Mouse (Mus musculus) heart, embryonic 11.5 days (tissue): Measurements from ENCODE around the gene Fam219b. TPM values are rescaled to one million over a fixed set of nuclear protein-coding genes. Genes with fewer than 3 reads are reported as not detected.

Experiments used
- ATAC-seq: fragments of 200-750 bp; cut with Nextera tagmentation; replicated peaks from 2 replicates; pipeline ENCODE4 v1.8.0; 2017; ENCODE audit warnings: moderate library complexity; ENCODE audit not compliant: insufficient number of reproducible peaks, low FRiP score, low TSS enrichment
- H3K27ac ChIP-seq: fragments of 300-500 bp; sonication (generic); 2 replicates; pipeline ENCODE4 v1.5.1; 2014; ENCODE audit warnings: mild to moderate bottlenecking, low read depth, low read length
- H3K27me3 ChIP-seq: fragments of 300-500 bp; sonication (generic); 2 replicates; pipeline ENCODE4 v1.6.1; 2014; ENCODE audit warnings: mild to moderate bottlenecking, low read length, mixed read lengths; ENCODE audit not compliant: control insufficient read depth, insufficient read depth
- H3K36me3 ChIP-seq: fragments of 300-500 bp; sonication (generic); 2 replicates; pipeline ENCODE4 v1.6.1; 2014; ENCODE audit warnings: mild to moderate bottlenecking, low read length, moderate library complexity, mixed read lengths; ENCODE audit not compliant: control insufficient read depth, insufficient read depth
- H3K4me1 ChIP-seq: fragments of 300-500 bp; sonication (generic); 2 replicates; pipeline ENCODE4 v1.6.1; 2014; ENCODE audit warnings: low read length; ENCODE audit not compliant: control insufficient read depth, insufficient read depth
- H3K4me2 ChIP-seq: fragments of 300-500 bp; sonication (generic); 2 replicates; pipeline ENCODE4 v1.6.1; 2014; ENCODE audit warnings: mild to moderate bottlenecking, moderate library complexity
- H3K4me3 ChIP-seq: fragments of 300-500 bp; sonication (generic); 2 replicates; pipeline ENCODE4 v1.5.1; 2014; ENCODE audit warnings: low read depth, low read length
- H3K9ac ChIP-seq: fragments of 300-500 bp; sonication (generic); 2 replicates; pipeline ENCODE4 v1.6.1; 2014; ENCODE audit warnings: mild to moderate bottlenecking, low read depth, low read length, moderate library complexity
- H3K9me3 ChIP-seq: fragments of 300-500 bp; sonication (generic); replicated peaks from 2 replicates; pipeline ENCODE4 v1.6.1; 2016; ENCODE audit warnings: low read length; ENCODE audit not compliant: control insufficient read depth
- WGBS: fragments of 180-500 bp; shearing (Covaris S2); extraction: QIAGEN DNeasy Blood & Tissue Kit; methylation state at CpG from one replicate; pipeline ENCODE4 v1.1.7; 2014; ENCODE audit not compliant: insufficient replicate concordance; 5-methylcytosine and 5-hydroxymethylcytosine counted together
- polyA plus RNA-seq: library from polyadenylated mRNA; unstranded; fragments of >200 nt; fragmentation: Nextera tagmentation; extraction: Ambion mirVana; gene quantifications from 2 replicates; pipeline ENCODE4 v1.2.1, GENCODE M21; 2014

Gene Fam219b
- polyA plus RNA-seq, 1 experiment from 2014 or later = 12.6 TPM

DNA sequence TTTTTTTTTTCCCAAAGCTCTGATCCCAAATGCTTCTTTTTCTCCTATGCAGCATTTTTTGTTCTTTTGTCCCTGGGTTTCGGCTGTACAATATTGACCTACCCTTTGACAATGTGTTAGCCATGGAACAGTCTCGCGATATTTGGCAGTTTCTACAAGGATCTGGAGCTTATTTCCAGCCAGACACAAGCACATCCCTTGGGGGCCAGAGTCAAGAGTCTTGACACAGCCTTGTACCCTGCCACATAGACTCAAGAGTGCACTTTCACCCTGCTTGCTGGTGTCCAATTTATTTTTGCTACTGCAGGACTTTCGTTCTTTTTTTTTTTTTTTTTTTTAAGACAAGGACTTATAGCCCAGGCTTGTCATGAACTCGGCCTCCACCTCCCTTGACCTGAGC is 966 bp upstream of the Fam219b start:
- H3K4me1 ChIP-seq = peaks cover 7% of the 10 kb centered on the region
- 84% methylated on average over 5 of the region's 5 CpGs for WGBS
- no peak overlapping the region for H3K4me2 ChIP-seq
- peaks cover 23% of the 10 kb centered on the region for H3K36me3 ChIP-seq
- no peak overlapping the region for H3K27ac ChIP-seq
- H3K4me3 ChIP-seq = no peak overlapping the region
- no peaks in the 10 kb centered on the region for H3K27me3 ChIP-seq
- no peak for ATAC-seq
- no peaks in the 10 kb centered on the region for H3K9me3 ChIP-seq
- no peak overlapping the region for H3K9ac ChIP-seq

DNA sequence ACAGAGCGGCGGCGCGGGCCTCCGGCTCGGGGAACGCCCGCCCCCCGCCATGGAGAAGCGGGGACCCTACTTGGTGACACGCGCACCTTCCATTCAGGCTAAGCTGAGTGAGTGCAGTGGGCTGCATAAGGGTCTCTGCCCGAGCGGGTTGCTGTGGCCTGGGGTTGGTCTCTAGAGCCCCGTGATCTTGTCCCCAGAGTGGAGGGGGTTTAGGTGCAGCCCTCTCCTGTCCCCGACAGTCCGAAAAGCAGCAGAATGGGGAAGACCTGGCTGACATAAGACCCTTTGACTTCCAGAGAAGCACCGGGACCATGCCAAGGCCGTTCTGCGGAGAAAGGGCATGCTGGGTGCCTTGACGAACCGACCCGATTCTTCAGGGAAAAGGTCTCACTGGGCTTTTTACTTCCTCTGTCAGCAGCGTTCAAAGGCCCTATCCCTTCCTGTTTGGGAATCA is 427 bp downstream of the Fam219b start:
- Histone ChIP-seq H3K4me1 (peaks cover 7% of the 10 kb centered on the region), H3K27ac (peak overlapping the region; percentile 71), H3K36me3 (peaks cover 12% of the 10 kb centered on the region), H3K9ac (peak overlapping the region; percentile 91), H3K9me3 (no peaks in the 10 kb centered on the region), H3K27me3 (no peaks in the 10 kb centered on the region), H3K4me2 (peak overlapping the region; percentile 72), H3K4me3 (peak overlapping the region; percentile 84)
- 0% methylated on average over 24 of the region's 24 CpGs for WGBS
- ATAC-seq = peak; percentile 39; the same call in 1 of the 2 replicates

DNA sequence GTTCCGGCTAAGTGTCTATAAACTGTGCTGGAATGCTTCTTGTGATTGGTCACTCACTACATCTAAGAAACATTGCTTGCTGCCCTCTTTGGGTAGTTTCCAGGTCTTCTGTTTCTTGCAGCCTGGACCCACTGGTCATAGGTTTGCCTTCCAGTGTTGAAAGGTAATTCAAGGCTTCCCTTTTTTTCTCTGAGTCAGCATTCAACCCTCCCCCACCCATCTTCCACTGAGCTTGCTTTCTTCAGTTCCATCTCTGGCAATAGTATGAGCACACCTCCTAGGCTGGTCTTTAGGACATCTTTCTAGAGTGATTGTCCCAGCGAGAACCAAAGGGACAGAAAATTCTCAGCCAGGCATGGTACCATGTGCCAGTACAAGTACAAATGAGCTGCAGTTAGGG is 2.2 kb downstream of the Fam219b start:
- H3K9me3 ChIP-seq = no peaks in the 10 kb centered on the region
- H3K9ac ChIP-seq = no peak overlapping the region
- WGBS = 86% methylated on average over 2 of the region's 2 CpGs
- H3K4me1 ChIP-seq = peaks cover 7% of the 10 kb centered on the region
- no peaks in the 10 kb centered on the region for H3K27me3 ChIP-seq
- no peak overlapping the region for H3K4me2 ChIP-seq
- no peak overlapping the region for H3K4me3 ChIP-seq
- peaks cover 17% of the 10 kb centered on the region for H3K36me3 ChIP-seq
- ATAC-seq = no peak
- H3K27ac ChIP-seq = no peak overlapping the region

DNA sequence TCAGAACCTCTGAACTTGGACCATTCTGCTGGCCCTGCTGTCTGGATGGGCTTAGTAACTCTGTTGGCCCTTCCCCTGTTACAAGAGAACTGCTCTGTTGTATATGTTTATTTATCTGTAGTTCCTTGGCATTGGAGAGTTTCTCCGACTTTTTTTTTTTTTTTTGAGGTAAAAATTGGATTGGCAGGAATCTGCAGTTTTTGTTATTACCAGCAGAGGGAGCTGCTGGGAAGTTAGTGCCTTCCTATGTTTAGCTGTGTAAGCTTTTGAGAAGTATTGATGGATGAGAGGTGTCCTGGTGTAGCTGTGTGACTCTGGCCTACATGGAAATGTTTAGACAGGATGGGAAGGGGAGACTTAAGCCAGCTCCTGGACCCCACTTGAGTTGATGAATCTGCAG is 4.0 kb downstream of the Fam219b start:
- 9% methylated on average over 1 of the region's 1 CpGs for WGBS

DNA sequence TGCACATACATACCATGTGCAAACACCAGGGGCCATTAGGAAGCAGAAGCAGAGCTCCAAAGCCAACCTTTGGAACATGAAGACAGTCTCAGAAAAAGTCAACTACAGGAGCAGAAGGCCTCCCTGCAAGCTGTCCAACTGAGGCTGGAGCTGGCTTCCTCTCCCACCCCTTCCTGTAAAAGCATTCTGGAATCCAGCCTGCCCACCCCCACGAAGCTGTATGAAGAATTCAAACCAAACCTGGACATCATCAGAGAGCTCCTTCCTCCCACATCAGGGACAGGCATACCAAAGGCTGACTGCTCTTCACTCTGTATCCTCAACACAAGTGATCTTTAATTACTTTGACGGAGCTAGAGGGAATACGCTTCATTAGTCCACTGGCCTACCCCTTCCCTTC is 6.6 kb downstream of the Fam219b start:
- Histone ChIP-seq H3K36me3 (peaks cover 35% of the 10 kb centered on the region), H3K9me3 (no peaks in the 10 kb centered on the region), H3K27me3 (no peaks in the 10 kb centered on the region), H3K9ac (no peak overlapping the region), H3K27ac (no peak overlapping the region), H3K4me1 (peaks cover 3% of the 10 kb centered on the region), H3K4me2 (no peak overlapping the region), H3K4me3 (no peak overlapping the region)
- no peak for ATAC-seq
- 71% methylated on average over 3 of the region's 3 CpGs for WGBS

More for the DNA sequence above, 4.0 kb downstream of the Fam219b start:
- Histone ChIP-seq H3K4me3 (no peak overlapping the region), H3K27ac (no peak overlapping the region), H3K27me3 (no peaks in the 10 kb centered on the region), H3K9me3 (no peaks in the 10 kb centered on the region), H3K36me3 (peaks cover 33% of the 10 kb centered on the region), H3K4me2 (no peak overlapping the region), H3K4me1 (peaks cover 7% of the 10 kb centered on the region), H3K9ac (no peak overlapping the region)
- no peak for ATAC-seq

DNA sequence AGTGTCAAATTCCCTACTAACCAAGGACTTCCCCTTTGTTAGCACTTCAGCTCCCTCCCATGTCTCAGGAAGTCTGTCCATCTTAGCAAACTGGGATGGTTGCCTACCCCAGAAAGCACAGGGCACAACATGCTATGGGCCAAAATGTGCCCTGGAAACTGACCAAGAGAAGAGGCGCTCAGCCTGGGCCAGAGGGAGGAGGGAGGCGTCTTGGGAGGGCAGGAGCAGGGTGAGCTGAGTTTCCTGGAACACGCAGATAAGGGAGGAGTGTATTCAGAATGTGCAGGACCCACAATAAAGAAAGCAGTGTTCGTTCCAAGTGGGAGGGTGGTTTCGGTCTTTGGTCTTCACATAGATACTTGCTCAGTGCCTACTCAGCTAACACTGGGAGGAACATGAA is 10.0 kb downstream of the Fam219b start:
- no peak overlapping the region for H3K9ac ChIP-seq
- 51% methylated on average over 5 of the region's 5 CpGs for WGBS
- H3K4me2 ChIP-seq = no peak overlapping the region
- no peak for ATAC-seq
- H3K27me3 ChIP-seq = no peaks in the 10 kb centered on the region
- peaks cover 33% of the 10 kb centered on the region for H3K36me3 ChIP-seq
- H3K9me3 ChIP-seq = no peaks in the 10 kb centered on the region
- H3K4me1 ChIP-seq = peaks cover 17% of the 10 kb centered on the region
- H3K27ac ChIP-seq = no peak overlapping the region
- no peak overlapping the region for H3K4me3 ChIP-seq

DNA sequence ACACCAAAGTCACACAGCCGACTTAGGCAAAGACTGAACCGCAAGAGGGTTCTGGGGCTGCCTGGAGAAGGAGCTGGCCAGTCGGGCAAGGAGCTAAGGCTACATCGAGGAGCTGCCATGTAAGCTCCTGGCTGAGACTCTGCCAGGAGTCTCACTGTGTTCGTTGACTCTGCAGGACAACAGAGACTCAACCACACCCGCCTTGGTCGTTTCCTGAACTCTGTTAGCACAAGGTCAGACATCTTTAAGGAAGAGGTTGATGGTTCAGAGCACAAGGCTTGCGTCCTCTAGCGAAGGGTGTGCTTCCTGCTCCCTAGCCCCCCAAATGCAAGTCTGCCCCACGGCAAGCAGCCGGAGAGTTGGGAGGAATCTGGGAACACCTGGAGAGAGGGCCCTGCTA is 10.5 kb downstream of the Fam219b start:
- Histone ChIP-seq H3K4me2 (no peak overlapping the region), H3K4me1 (peaks cover 17% of the 10 kb centered on the region), H3K27me3 (no peaks in the 10 kb centered on the region), H3K4me3 (no peak overlapping the region), H3K9ac (no peak overlapping the region), H3K9me3 (no peaks in the 10 kb centered on the region), H3K36me3 (peaks cover 33% of the 10 kb centered on the region), H3K27ac (no peak overlapping the region)
- WGBS = 88% methylated on average over 11 of the region's 11 CpGs
- ATAC-seq = no peak

DNA sequence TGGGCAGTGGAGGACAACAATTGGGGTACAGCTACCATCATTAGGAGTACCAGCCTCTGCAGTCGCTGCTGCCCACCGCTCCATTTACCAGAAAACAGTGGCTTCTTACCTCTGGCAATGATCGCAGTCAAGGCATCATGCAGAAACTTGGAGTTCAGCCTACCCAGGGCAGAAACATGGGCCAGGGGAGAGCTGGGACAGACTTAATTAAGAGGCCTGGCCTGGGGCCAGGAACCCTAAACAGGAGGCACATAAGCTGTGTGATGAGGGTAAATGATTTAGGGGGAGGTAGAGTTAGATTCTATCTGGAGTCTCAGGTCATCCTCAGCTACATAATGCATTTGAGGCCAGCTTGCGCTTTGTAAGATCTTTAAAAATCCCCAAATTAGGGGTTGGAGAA is 11.9 kb downstream of the Fam219b start:
- H3K9me3 ChIP-seq = no peaks in the 10 kb centered on the region
- H3K27me3 ChIP-seq = no peaks in the 10 kb centered on the region
- no peak overlapping the region for H3K27ac ChIP-seq
- H3K4me2 ChIP-seq = no peak overlapping the region
- peaks cover 17% of the 10 kb centered on the region for H3K4me1 ChIP-seq
- no peak overlapping the region for H3K4me3 ChIP-seq
- WGBS = 93% methylated on average over 4 of the region's 4 CpGs
- peaks cover 24% of the 10 kb centered on the region for H3K36me3 ChIP-seq
- ATAC-seq = no peak
- H3K9ac ChIP-seq = no peak overlapping the region

DNA sequence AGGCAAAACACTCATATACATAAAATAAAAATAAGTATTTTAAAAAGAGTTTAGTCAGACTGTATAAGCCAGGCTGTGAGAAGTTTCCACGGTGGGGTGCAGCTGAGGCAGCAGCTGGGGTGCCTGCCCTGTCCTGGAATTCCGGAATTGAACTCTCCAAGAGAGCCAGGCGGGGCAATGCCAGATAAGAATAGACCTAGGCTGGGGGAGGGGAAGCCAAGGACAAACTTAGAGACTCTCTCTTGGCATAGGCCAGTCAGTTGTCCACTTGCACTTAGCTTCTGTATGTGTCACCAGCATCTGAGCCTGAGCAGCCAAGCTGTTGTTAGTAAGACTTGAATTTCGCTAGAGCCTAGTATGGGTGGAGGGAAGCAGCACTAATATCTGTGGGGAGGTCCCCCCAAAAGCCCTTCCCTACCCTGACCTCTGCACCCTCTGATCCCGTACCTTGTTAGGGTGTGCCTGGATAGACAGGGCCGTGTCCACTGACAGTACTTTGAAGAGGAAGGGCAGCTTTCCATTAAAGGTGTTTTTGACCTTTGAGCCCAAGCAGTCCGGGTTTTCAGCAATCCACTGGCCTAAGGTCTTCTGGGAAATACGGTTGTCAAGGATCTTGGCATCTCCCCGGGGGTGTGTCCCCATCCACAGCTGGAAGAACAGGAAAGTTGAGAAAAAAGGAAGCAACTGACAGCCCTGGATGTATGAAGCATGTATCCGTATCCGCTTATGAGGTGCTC is 13.0 kb downstream of the Fam219b start:
- H3K4me1 ChIP-seq = peaks cover 17% of the 10 kb centered on the region
- WGBS = 65% methylated on average over 11 of the region's 11 CpGs
- H3K27me3 ChIP-seq = no peaks in the 10 kb centered on the region
- H3K9ac ChIP-seq = peak overlapping the region; percentile 12; the same call in 1 of the 2 replicates
- peaks cover 13% of the 10 kb centered on the region for H3K36me3 ChIP-seq
- H3K4me2 ChIP-seq = no peak overlapping the region; the same call in 1 of the 2 replicates
- no peaks in the 10 kb centered on the region for H3K9me3 ChIP-seq
- H3K4me3 ChIP-seq = no peak overlapping the region
- ATAC-seq = no peak; the same call in 1 of the 2 replicates
- H3K27ac ChIP-seq = peak overlapping the region; percentile 61
